In genomic region chr7:134498716-134499115, GRCm38 (mm10) we compare ENCODE assay signal across 15 mouse cellular contexts.
DNase-seq lines count a peak whose midpoint lies in the region; ATAC-seq lines count a peak whose summit lies in the region.
"Had no signal": no experiment of that assay in that cellular context is flagged by ENCODE, and none has a peak within 500 bp of the region (broad histone marks: within the 10 kb centered on the region; RNA-seq: fewer than 3 reads in every experiment).

No protein-coding gene starts in this region.

- 30% methylated on average over 9 of the region's 9 CpGs for WGBS in lung, embryonic 15.5 days
- WGBS in heart, embryonic 13.5 days, result 28% methylated on average over 9 of the region's 9 CpGs
- WGBS in kidney, embryonic 15.5 days, result 41% methylated on average over 9 of the region's 9 CpGs
- 40% methylated on average over 9 of the region's 9 CpGs for WGBS in intestine, embryonic 15.5 days

- peak overlapping the region; percentile 56 for H3K27ac ChIP-seq in lung, embryonic 15.5 days
- peak overlapping the region; percentile 61 for H3K27ac ChIP-seq in heart, embryonic 13.5 days (replicated peaks)
- H3K27ac ChIP-seq in kidney, embryonic 15.5 days, result peak overlapping the region; percentile 30; the same call in 1 of the 2 replicates
- no peak overlapping the region for H3K27ac ChIP-seq in intestine, embryonic 15.5 days
- H3K27ac ChIP-seq: embryonic facial prominence, embryonic 12.5 days; midbrain, embryonic 12.5 days; neural tube, embryonic 12.5 days; stomach, embryonic 15.5 days had no signal

- no peak overlapping the region for H3K9ac ChIP-seq in lung, embryonic 15.5 days
- 0 out of 2 replicates have a peak overlapping the region, but pooled peaks have one; percentile 13 for H3K9ac ChIP-seq in heart, embryonic 13.5 days
- H3K9ac ChIP-seq in kidney, embryonic 15.5 days, result no peak overlapping the region
- no peak overlapping the region for H3K9ac ChIP-seq in intestine, embryonic 15.5 days
- H3K9ac ChIP-seq: embryonic facial prominence, embryonic 12.5 days; midbrain, embryonic 12.5 days; neural tube, embryonic 12.5 days; stomach, embryonic 15.5 days had no signal

- H3K36me3 ChIP-seq in lung, embryonic 15.5 days, result no peaks in the 10 kb centered on the region
- no peaks in the 10 kb centered on the region for H3K36me3 ChIP-seq in heart, embryonic 13.5 days
- no peaks in the 10 kb centered on the region for H3K36me3 ChIP-seq in kidney, embryonic 15.5 days
- H3K36me3 ChIP-seq in intestine, embryonic 15.5 days, result no peaks in the 10 kb centered on the region
- H3K36me3 ChIP-seq: embryonic facial prominence, embryonic 12.5 days; midbrain, embryonic 12.5 days; neural tube, embryonic 12.5 days; stomach, embryonic 15.5 days had no signal

- H3K4me1 ChIP-seq in lung, embryonic 15.5 days, result peaks cover 19% of the 10 kb centered on the region
- H3K4me1 ChIP-seq in heart, embryonic 13.5 days, result peaks cover 28% of the 10 kb centered on the region
- peaks cover 15% of the 10 kb centered on the region for H3K4me1 ChIP-seq in kidney, embryonic 15.5 days
- H3K4me1 ChIP-seq in intestine, embryonic 15.5 days (replicated peaks), result peaks cover 8% of the 10 kb centered on the region; the same call in 1 of the 2 replicates
- H3K4me1 ChIP-seq: neural tube, embryonic 12.5 days; stomach, embryonic 15.5 days had no signal

- no peak overlapping the region for H3K4me3 ChIP-seq in lung, embryonic 15.5 days
- peak overlapping the region; percentile 20 for H3K4me3 ChIP-seq in heart, embryonic 13.5 days
- no peak overlapping the region for H3K4me3 ChIP-seq in kidney, embryonic 15.5 days (replicated peaks)
- no peak overlapping the region for H3K4me3 ChIP-seq in intestine, embryonic 15.5 days (replicated peaks)
- H3K4me3 ChIP-seq: embryonic facial prominence, embryonic 12.5 days; midbrain, embryonic 12.5 days; neural tube, embryonic 12.5 days; stomach, embryonic 15.5 days had no signal

- H3K4me2 ChIP-seq in lung, embryonic 15.5 days, result 0 out of 2 replicates have a peak overlapping the region, but pooled peaks have one; percentile 12
- peak overlapping the region; percentile 52 for H3K4me2 ChIP-seq in heart, embryonic 13.5 days
- no peak overlapping the region for H3K4me2 ChIP-seq in kidney, embryonic 15.5 days
- H3K4me2 ChIP-seq in intestine, embryonic 15.5 days (replicated peaks), result no peak overlapping the region
- H3K4me2 ChIP-seq: embryonic facial prominence, embryonic 12.5 days; liver, embryonic 11.5 days; midbrain, embryonic 12.5 days; neural tube, embryonic 12.5 days; stomach, embryonic 15.5 days had no signal

- no peaks in the 10 kb centered on the region for H3K9me3 ChIP-seq in lung, embryonic 15.5 days
- no peaks in the 10 kb centered on the region for H3K9me3 ChIP-seq in heart, embryonic 13.5 days
- no peaks in the 10 kb centered on the region for H3K9me3 ChIP-seq in kidney, embryonic 15.5 days (replicated peaks)
- H3K9me3 ChIP-seq in intestine, embryonic 15.5 days, result no peaks in the 10 kb centered on the region
- H3K9me3 ChIP-seq: embryonic facial prominence, embryonic 12.5 days; midbrain, embryonic 12.5 days; neural tube, embryonic 12.5 days; stomach, embryonic 15.5 days had no signal

- no peak for DNase-seq in lung, postnatal 10 days
- DNase-seq in right cerebral cortex, postnatal 36 days (ENCODE audit: low spot score in 2 of 2), result no peak
- DNase-seq: cerebellum, adult 11 months; right cerebral cortex, postnatal 14 days had no signal

- no peak for ATAC-seq in lung, embryonic 15.5 days (ENCODE audit: borderline replicate concordance, extremely low read depth, low FRiP score, low TSS enrichment)
- ATAC-seq in heart, embryonic 13.5 days (ENCODE audit: extremely low read depth, insufficient number of reproducible peaks, low FRiP score, low TSS enrichment), result no peak
- peak; percentile 66; the same call in 1 of the 2 replicates for ATAC-seq in kidney, embryonic 15.5 days (replicated peaks; ENCODE audit: low FRiP score)
- ATAC-seq in intestine, embryonic 15.5 days, result no peak
- no peak for ATAC-seq in megakaryocyte, adult 5-6 weeks (ENCODE audit: poor library complexity, severe bottlenecking)
- ATAC-seq: forebrain, embryonic 16.5 days had no signal

- no peaks in the 10 kb centered on the region for H3K27me3 ChIP-seq in lung, embryonic 15.5 days
- H3K27me3 ChIP-seq in heart, embryonic 13.5 days (replicated peaks), result no peaks in the 10 kb centered on the region
- H3K27me3 ChIP-seq in kidney, embryonic 15.5 days, result no peaks in the 10 kb centered on the region
- no peaks in the 10 kb centered on the region for H3K27me3 ChIP-seq in intestine, embryonic 15.5 days (replicated peaks)
- H3K27me3 ChIP-seq: embryonic facial prominence, embryonic 12.5 days; midbrain, embryonic 12.5 days; neural tube, embryonic 12.5 days; stomach, embryonic 15.5 days had no signal

Comparison
In these comparisons a context has a peak if more than half of its experiments do, and no peak if none do; other contexts are left out.
1. H3K4me2 ChIP-seq: peak in lung, embryonic 15.5 days (single experiment) and heart, embryonic 13.5 days (single experiment); none in kidney, embryonic 15.5 days (single experiment) and intestine, embryonic 15.5 days (single experiment).